Mouse (Mus musculus) hematopoietic stem cell, adult 5-6 weeks (primary cell): ENCODE results near the gene Bfsp2. TPM values are rescaled to one million over a fixed set of nuclear protein-coding genes. Genes with fewer than 3 reads are reported as not detected.

Experiments used
- ATAC-seq, 2 experiments: fragments of 125-278 bp in 1 of 2; replicated peaks in 1 of 2; 2 replicates each; pipeline ENCODE4 v1.8.0; 2016 to 2017; ENCODE audit warnings: inconsistent platforms in 2 of 2, mild to moderate bottlenecking in 2 of 2, moderate number of reproducible peaks in 2 of 2, low read depth in 1 of 2, moderate TSS enrichment in 1 of 2; ENCODE audit not compliant: low FRiP score in 2 of 2, poor library complexity in 2 of 2, severe bottlenecking in 2 of 2, insufficient read depth in 1 of 2, low TSS enrichment in 1 of 2
- total RNA-seq: library from RNA; stranded (forward); fragments of 172-1452, 232-1000 nt; gene quantifications from 2 replicates; pipeline ENCODE4 v1.2.3, GENCODE M21; 2017

The Bfsp2 gene
- total RNA-seq, 1 experiment from 2014 or later = 3.4 TPM

DNA sequence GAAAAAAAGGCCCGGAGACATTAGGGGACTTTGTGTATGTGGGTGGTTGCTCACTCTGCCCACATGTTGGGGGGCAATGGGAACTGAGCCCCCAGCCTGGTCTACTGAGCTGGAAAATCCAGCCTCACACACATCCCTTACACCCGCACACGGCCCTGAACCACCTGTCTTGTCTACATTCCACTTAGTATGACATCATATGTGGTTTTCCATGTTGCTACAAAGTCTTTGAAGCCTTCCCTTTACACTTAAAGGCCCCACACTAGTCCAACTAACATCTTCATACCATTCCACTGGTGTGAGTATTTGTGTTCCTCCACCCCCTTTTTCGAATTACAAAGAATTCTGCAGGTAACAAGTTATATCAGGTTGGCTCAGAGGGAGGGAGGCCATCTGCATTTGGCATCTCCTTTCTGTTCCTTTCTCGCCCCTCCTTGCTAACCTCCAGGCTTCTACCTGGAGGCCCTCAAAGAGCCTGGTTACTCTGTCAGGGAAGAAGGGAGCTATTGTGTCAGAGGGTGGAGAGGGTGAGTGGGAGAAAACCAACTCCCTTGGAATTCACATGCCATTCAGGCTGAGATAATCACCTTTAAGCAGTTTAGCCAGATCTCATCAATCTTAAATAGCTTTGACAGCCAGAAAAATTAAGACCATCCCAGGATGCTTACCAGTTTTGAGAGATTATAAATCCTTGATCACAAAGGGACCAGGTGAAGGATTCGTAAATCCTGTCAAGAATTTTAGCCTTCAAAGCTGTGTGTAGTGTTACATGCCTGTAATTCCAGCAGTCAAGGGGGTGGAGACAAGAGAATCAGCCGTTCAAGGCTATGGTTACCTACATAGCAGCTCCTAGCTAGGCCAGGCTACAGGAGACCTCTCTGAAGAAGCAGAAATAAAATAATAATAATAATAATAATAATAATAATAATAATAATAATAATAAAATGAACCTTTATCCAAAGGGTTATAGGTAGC, 103.6 kb downstream of the Bfsp2 start:
- no peak for ATAC-seq

Other genes with a start within 250 kb of the Bfsp2 start
- 68.0 and 95.2 TPM in 2 replicates for gene Trf, start 250.0 kb downstream of the Bfsp2 start, total RNA-seq
- gene 1300017J02Rik, start 175.3 kb downstream of the Bfsp2 start, total RNA-seq = 1.8 TPM in 1 of 2 replicates, not detected in the other
- 187 and 235 TPM in 2 replicates for gene Topbp1, start 175.2 kb downstream of the Bfsp2 start, total RNA-seq
- 172 and 198 TPM in 2 replicates for gene Cdv3, start 114.6 kb downstream of the Bfsp2 start, total RNA-seq